Mouse (Mus musculus) heart, postnatal 4 days (tissue): ENCODE data around the gene Lnx1. TPM values are rescaled to one million over a fixed set of nuclear protein-coding genes. Genes with fewer than 3 reads are reported as not detected.

Experiments
- DNase-seq: peaks from one replicate; pipeline ENCODE4 v3.0.0; 2021
- total RNA-seq, 2 experiments: library from RNA; stranded (reverse); gene quantifications; 2 replicates each; pipeline ENCODE4 v1.2.3; 2021

Lnx1 gene
- total RNA-seq, 2 experiments from 2014 or later = 1.8 to 2.0 TPM

- no peak for DNase-seq
Measured at GRCm38 (mm10) chr5:74601965-74602364, 100.7 kb downstream of the Lnx1 start.

DNA sequence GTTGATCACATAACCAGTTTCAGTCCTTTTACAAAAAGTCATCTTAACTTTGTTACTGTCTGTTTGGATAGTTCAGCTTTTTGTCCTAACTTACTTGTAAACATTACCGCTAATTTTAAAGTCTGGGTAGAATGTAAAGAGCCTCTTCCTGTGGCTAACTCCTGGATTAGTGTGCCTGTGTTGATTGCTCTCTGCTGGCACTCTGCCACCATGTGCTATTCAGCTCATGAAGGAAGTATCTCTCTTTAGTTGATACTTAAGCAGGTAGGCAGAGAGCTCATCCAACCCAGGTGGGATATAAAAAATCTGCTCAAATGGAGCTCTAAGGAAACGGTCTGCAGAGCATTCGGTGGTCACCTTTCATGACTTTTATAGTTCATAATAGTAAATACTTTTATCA lies 101.5 kb downstream of the Lnx1 start:
- DNase-seq = no peak

DNA sequence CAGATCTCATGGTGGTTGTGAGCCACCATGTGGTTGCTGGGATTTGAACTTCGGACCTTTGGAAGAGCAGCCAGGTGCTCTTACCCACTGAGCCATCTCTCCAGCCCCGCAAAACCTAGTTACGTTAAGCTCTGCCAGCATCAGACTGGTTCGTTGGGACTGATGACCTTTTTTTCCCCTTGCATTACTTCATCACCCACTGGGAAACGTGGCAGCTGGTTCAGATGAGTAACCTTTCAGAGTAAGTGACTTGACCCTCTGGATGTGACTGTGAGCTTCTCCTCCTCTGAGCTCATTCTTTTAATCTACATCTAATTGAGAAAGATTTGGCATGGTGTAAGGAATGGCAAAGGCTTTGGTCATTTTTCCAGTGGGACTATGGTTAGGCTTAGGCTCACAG lies 102.7 kb downstream of the Lnx1 start:
- DNase-seq = no peak

- no peak for DNase-seq
Measured at GRCm38 (mm10) chr5:74593147-74593546, 109.6 kb downstream of the Lnx1 start.

DNA sequence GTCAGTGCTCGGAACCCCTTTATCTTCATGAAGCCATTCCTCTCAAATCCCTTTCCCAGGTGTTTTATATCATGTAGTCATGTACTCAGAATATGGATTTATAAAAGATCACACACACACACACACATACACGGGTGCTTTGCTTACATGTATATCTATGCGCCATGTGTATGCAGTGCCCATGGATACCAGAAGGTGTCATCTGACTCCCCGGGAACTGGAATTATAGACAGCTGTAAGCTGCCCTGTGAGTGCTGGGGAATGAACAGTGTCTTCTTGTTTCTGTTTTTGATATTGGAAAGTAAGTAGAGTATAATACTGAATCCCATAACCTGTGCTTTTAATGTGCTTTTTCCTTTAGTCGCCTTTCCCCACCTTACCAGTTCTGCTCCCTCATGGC lies 111.3 kb downstream of the Lnx1 start:
- DNase-seq = no peak

DNA sequence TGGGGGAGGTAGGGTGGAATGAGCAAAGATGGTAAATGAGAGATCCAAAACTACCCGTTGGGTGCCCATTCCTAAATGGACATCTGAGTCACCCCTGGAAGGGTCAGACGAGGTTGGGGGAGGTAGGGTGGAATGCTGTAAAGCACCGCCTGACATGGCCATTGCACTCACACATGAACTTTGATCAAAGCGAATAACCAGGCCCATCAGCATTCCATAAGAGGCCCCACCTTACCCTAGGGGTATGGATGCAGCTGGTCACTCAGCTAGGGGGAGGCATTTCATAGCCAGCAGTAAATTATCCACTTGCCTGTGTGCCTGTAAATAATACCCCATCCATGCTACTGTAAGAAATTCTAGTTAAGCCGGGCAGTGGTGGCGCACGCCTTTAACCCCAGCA lies 113.6 kb downstream of the Lnx1 start:
- DNase-seq = no peak

DNA sequence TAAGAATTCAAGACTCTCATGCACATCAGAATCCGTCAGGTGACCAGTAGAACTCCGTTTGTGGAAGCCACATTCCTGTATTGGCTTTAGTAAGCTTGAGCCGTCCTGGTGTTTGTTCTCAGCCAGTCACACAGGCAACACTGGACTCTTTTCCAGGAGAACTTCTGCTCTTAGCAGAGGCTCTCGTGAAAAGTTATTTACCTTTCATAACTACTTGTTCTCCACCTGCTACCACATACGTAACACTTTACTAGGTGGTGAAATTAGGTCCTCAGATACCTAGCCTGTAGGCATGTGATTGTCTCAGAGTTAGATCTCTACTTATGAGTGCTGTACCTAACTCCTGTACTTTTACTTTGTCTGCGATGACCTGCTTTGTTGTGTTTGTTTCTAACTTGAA lies 130.9 kb downstream of the Lnx1 start:
- DNase-seq = no peak

GRCm38 (mm10) chr5:74561151-74561550 lies 141.6 kb downstream of the Lnx1 start:
- DNase-seq = no peak

DNA sequence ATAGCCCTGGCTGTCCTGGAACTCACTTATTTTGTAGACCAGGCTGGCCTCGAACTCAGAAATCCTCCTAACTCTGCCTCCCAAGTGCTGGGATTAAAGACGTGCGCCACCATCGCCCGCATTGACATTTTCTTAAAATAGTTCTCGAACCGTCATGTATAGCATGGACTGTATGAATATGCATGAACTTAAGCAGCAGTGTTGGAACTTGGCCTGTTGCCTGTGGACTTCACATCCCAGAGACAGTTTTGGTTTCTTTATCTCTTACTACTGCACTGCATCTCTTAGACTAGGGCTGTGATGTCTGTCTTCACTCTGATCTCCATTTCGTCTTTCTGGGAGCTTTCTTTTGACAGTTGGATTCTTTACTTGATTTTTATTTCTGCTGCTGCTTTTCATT lies 153.1 kb downstream of the Lnx1 start:
- no peak for DNase-seq

DNA sequence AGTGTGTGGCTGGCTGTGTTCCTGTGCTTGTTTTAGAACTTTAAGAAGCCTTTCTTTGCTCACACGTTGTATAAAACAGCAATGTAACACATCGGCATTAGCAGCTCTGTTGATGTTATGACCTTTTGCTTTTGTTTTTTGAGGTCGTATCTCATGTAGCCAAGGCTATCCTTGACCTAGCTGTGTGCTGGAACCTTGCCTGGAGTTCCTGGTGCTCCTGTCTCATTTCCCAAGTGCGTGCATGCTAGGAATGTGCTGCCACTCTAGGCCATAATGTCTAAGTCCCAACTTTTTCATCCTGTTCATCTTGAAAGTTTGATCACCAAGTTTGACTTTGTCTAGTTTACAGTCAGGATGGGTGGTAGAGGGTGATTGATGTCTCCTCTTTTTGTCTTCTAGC lies 157.1 kb downstream of the Lnx1 start:
- no peak for DNase-seq

Other genes with a start within 250 kb of the Lnx1 start
- gene Scfd2, start 171.2 kb downstream of the Lnx1 start, total RNA-seq = 10 to 100 TPM in 1 of 2 experiments, 1 to 10 TPM in 1; 9.9 to 11.9 TPM
- 10 to 100 TPM; 49.0 to 56.2 TPM for gene Fip1l1, start 167.5 kb downstream of the Lnx1 start, total RNA-seq